Mouse (Mus musculus) ES-Bruce4 (cell line): ENCODE data around the gene Dut.

Experiments
- CTCF ChIP-seq: IDR thresholded peaks from one replicate; pipeline ENCODE4 v1.8.1; 2011; ENCODE audit warnings: low read depth, low read length
- EP300 ChIP-seq: IDR thresholded peaks from 2 replicates; pipeline ENCODE4 v1.6.1; 2011; ENCODE audit warnings: low read depth, low read length; ENCODE audit not compliant: insufficient read depth
- POLR2A ChIP-seq: IDR thresholded peaks from one replicate; pipeline ENCODE4 v1.8.1; 2011; ENCODE audit warnings: low read length; ENCODE audit not compliant: insufficient read depth

GRCm38 (mm10) chr2:125249339-125249738 is 2.3 kb downstream of the Dut start:
- no peak for TF ChIP-seq EP300
- TF ChIP-seq CTCF: no peak
- TF ChIP-seq POLR2A: no peak
